Mouse (Mus musculus) heart, embryonic 11.5 days (tissue): ENCODE data around the gene Vcam1. TPM values are rescaled to one million over a fixed set of nuclear protein-coding genes. Genes with fewer than 3 reads are reported as not detected.
A peak's percentile ranks its signal among the peaks of the same experiment; 100 is the strongest.

Experiments used
- ATAC-seq: fragments of 200-750 bp; cut with Nextera tagmentation; replicated peaks from 2 replicates; pipeline ENCODE4 v1.8.0; 2017; ENCODE audit warnings: moderate library complexity; ENCODE audit not compliant: insufficient number of reproducible peaks, low FRiP score, low TSS enrichment
- H3K27ac ChIP-seq: fragments of 300-500 bp; sonication (generic); 2 replicates; pipeline ENCODE4 v1.5.1; 2014; ENCODE audit warnings: mild to moderate bottlenecking, low read depth, low read length
- H3K27me3 ChIP-seq: fragments of 300-500 bp; sonication (generic); 2 replicates; pipeline ENCODE4 v1.6.1; 2014; ENCODE audit warnings: mild to moderate bottlenecking, low read length, mixed read lengths; ENCODE audit not compliant: control insufficient read depth, insufficient read depth
- H3K36me3 ChIP-seq: fragments of 300-500 bp; sonication (generic); 2 replicates; pipeline ENCODE4 v1.6.1; 2014; ENCODE audit warnings: mild to moderate bottlenecking, low read length, moderate library complexity, mixed read lengths; ENCODE audit not compliant: control insufficient read depth, insufficient read depth
- H3K4me1 ChIP-seq: fragments of 300-500 bp; sonication (generic); 2 replicates; pipeline ENCODE4 v1.6.1; 2014; ENCODE audit warnings: low read length; ENCODE audit not compliant: control insufficient read depth, insufficient read depth
- H3K4me2 ChIP-seq: fragments of 300-500 bp; sonication (generic); 2 replicates; pipeline ENCODE4 v1.6.1; 2014; ENCODE audit warnings: mild to moderate bottlenecking, moderate library complexity
- H3K4me3 ChIP-seq: fragments of 300-500 bp; sonication (generic); 2 replicates; pipeline ENCODE4 v1.5.1; 2014; ENCODE audit warnings: low read depth, low read length
- H3K9ac ChIP-seq: fragments of 300-500 bp; sonication (generic); 2 replicates; pipeline ENCODE4 v1.6.1; 2014; ENCODE audit warnings: mild to moderate bottlenecking, low read depth, low read length, moderate library complexity
- H3K9me3 ChIP-seq: fragments of 300-500 bp; sonication (generic); replicated peaks from 2 replicates; pipeline ENCODE4 v1.6.1; 2016; ENCODE audit warnings: low read length; ENCODE audit not compliant: control insufficient read depth
- WGBS: fragments of 180-500 bp; shearing (Covaris S2); extraction: QIAGEN DNeasy Blood & Tissue Kit; methylation state at CpG from one replicate; pipeline ENCODE4 v1.1.7; 2014; ENCODE audit not compliant: insufficient replicate concordance; 5-methylcytosine and 5-hydroxymethylcytosine counted together
- polyA plus RNA-seq: library from polyadenylated mRNA; unstranded; fragments of >200 nt; fragmentation: Nextera tagmentation; extraction: Ambion mirVana; gene quantifications from 2 replicates; pipeline ENCODE4 v1.2.1, GENCODE M21; 2014

Vcam1 gene
- polyA plus RNA-seq, 1 experiment from 2014 or later, result 60.9 TPM

DNA sequence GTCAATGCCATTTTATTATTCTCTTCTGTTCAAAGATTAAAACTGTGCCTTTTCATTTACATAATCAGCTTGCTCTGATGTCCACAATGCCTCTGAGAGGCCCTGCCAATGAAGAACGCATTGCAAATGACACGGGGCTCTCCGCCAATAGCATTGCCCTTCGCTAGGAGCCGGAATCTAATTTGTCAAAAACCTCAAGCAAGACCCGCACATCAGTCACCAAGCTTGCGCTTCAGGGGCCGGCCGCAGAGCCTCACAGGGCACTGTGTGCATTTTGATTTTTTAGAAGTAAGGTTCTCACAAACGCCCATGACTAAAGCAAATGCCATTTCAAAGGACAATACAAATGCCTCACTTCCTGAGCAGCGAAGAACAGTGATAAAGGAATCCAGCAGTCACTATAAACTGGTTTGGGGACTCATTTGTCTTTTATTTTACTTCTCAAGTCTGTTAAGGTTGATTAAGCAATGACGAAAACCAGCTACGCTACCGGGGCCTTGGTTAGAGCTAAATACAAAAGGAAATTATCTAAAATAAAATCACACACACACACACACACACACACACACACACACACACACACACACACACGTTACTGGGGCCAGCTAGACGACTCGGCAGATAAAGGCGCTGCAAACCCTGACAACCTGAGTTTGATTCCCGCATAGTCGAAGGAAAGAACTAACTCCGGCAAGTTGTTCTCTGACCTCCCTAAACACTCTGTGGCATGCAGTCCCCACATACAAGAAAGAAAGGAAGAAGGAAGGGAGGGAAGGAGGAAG is 24.4 kb downstream of the Vcam1 start:
- Histone ChIP-seq H3K4me3 (peak overlapping the region; percentile 22; the same call in 1 of the 2 replicates), H3K4me2 (peak overlapping the region; percentile 64), H3K27ac (no peak overlapping the region), H3K9me3 (no peaks in the 10 kb centered on the region), H3K36me3 (no peaks in the 10 kb centered on the region), H3K4me1 (no peaks in the 10 kb centered on the region), H3K27me3 (no peaks in the 10 kb centered on the region), H3K9ac (peak overlapping the region; percentile 34; the same call in 1 of the 2 replicates)
- peak; percentile 63 for ATAC-seq
- 15% methylated on average over 21 of the region's 21 CpGs for WGBS

DNA sequence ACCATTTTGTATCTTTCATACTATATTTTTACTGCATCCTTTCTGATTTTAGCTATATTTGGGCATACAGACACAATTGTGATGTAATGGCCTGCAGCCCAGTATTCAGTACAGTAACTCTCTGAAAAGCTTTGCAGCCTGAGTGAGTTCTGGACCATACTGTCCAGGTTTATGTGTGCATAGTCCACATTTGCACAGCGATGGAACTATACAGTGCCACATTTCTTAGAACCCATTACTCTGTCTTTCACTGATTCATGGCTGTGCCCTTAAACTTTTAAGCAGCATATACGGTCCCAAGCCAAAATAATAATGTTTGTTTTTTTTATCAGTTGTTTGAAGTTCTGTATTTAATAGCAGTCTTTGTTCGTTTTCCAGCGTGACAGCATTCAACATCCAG is 25.2 kb downstream of the Vcam1 start:
- Histone ChIP-seq H3K4me3 (no peak overlapping the region), H3K27me3 (no peaks in the 10 kb centered on the region), H3K4me1 (no peaks in the 10 kb centered on the region), H3K4me2 (no peak overlapping the region), H3K9ac (no peak overlapping the region), H3K36me3 (no peaks in the 10 kb centered on the region), H3K9me3 (no peaks in the 10 kb centered on the region), H3K27ac (no peak overlapping the region)
- ATAC-seq, result no peak
- WGBS, result 70% methylated on average over 4 of the region's 4 CpGs

DNA sequence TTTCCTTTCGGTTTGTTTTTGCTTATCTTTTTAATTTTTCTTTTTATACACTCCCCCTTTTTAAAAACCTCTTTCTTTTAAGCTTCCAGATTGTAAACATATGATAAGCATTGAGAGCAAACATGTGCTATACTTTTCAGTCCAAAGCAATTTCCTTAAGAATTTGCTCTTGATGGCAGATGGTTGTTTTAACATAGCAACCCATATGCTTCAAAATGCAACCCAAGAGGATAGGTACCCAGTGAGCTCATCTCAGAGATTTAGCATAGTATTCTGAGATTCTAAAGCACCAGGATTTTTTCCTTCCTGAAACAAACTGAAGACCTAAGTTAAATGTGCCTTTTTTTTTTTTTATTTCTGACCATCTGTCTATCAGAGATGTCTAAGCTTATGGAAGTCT is 28.6 kb downstream of the Vcam1 start:
- Histone ChIP-seq H3K4me2 (no peak overlapping the region), H3K4me1 (no peaks in the 10 kb centered on the region), H3K9me3 (no peaks in the 10 kb centered on the region), H3K9ac (no peak overlapping the region), H3K27me3 (no peaks in the 10 kb centered on the region), H3K4me3 (no peak overlapping the region), H3K27ac (no peak overlapping the region), H3K36me3 (no peaks in the 10 kb centered on the region)
- WGBS, result 62% methylated on average over 1 of the region's 1 CpGs
- no peak for ATAC-seq

DNA sequence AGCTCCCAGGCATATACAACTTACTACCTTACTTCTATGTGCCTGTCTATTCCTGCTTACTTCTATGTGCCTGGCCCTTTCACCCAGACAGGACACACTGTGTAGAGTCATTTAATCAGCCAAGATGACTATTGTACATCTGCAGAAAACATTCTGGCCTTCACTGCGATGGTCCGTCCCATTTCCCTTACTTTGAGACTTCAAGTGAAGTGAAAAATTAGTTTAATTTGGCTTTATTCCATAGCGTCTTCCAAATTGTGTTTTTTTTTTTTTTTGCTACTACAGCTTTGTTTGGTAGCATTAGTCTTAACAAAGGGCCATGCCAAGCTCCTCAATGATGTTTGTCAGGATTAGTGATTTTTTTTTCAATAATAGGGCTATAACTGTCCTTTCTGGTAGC is 33.6 kb downstream of the Vcam1 start:
- Histone ChIP-seq H3K4me2 (no peak overlapping the region), H3K4me1 (no peaks in the 10 kb centered on the region), H3K9ac (no peak overlapping the region), H3K27ac (no peak overlapping the region), H3K36me3 (no peaks in the 10 kb centered on the region), H3K9me3 (no peaks in the 10 kb centered on the region), H3K4me3 (no peak overlapping the region), H3K27me3 (no peaks in the 10 kb centered on the region)
- ATAC-seq, result no peak
- 87% methylated on average over 3 of the region's 3 CpGs for WGBS

DNA sequence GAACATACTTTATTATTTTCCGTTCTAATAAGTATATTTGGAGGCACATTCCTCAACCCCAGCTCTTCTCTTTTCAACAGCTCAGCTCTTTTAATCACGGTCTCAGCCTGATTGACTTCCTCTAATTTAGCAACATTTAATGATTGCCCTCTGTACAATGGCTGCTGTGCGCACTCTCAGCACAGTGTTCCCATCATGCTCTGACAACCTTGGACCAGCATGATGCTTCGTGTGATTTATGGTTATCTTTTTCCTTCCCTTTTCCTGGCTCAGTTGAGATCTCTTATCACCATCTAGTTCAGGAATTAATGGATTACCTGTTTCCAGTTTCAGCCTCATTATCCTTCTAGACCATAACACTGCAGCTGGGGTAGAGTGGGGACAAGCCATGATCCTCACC is 34.2 kb downstream of the Vcam1 start:
- H3K27me3 ChIP-seq, result no peaks in the 10 kb centered on the region
- H3K9ac ChIP-seq, result no peak overlapping the region
- no peaks in the 10 kb centered on the region for H3K36me3 ChIP-seq
- H3K9me3 ChIP-seq, result no peaks in the 10 kb centered on the region
- H3K4me3 ChIP-seq, result no peak overlapping the region
- 82% methylated on average over 4 of the region's 4 CpGs for WGBS
- no peak for ATAC-seq
- no peak overlapping the region for H3K4me2 ChIP-seq
- no peaks in the 10 kb centered on the region for H3K4me1 ChIP-seq
- no peak overlapping the region for H3K27ac ChIP-seq

DNA sequence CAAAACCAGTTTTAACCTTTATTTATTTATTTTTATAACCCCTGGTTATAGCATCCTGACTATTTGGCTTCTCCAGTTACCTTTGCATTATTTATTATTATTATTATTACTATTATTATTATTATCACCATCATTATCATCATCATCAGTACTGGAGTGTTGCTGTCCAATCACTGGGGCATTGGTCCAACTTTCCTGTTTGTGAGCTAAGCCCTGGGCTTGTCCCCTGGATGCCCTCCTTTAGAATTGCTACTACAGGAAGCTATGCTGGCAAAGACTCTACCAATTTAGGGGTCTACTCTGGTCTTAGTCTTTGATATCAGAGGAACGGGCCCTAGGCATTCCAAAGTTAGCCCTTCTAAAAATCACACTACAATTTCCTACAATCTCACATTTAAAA is 34.6 kb downstream of the Vcam1 start:
- no peaks in the 10 kb centered on the region for H3K36me3 ChIP-seq
- H3K9ac ChIP-seq, result no peak overlapping the region
- no peaks in the 10 kb centered on the region for H3K9me3 ChIP-seq
- H3K4me3 ChIP-seq, result no peak overlapping the region
- no peak overlapping the region for H3K27ac ChIP-seq
- no peaks in the 10 kb centered on the region for H3K4me1 ChIP-seq
- H3K27me3 ChIP-seq, result no peaks in the 10 kb centered on the region
- 69% methylated on average over 1 of the region's 1 CpGs for WGBS
- H3K4me2 ChIP-seq, result no peak overlapping the region
- ATAC-seq, result no peak

DNA sequence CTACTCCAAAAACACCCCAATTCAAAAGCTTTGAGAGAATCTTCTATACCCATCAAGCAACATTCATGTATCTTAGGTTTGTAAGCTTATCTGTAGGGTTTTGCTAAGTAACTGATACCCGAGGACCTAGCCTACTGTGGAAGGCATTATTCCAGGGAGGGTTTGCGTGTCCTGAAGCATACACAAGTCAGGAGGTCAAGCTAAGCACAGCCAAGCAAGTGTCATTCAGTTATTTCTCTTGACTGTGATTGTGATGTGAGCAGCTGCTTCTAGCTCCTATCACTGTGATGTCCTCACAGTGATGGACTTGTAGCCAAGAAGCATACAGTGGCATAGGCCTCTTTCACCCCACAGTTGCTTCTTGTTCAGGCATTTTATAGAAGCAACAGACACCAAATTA is 35.2 kb downstream of the Vcam1 start:
- H3K27ac ChIP-seq, result no peak overlapping the region
- no peaks in the 10 kb centered on the region for H3K27me3 ChIP-seq
- WGBS, result 70% methylated on average over 2 of the region's 2 CpGs
- no peaks in the 10 kb centered on the region for H3K4me1 ChIP-seq
- H3K4me2 ChIP-seq, result no peak overlapping the region
- ATAC-seq, result no peak
- H3K36me3 ChIP-seq, result no peaks in the 10 kb centered on the region
- no peaks in the 10 kb centered on the region for H3K9me3 ChIP-seq
- H3K4me3 ChIP-seq, result no peak overlapping the region
- no peak overlapping the region for H3K9ac ChIP-seq

DNA sequence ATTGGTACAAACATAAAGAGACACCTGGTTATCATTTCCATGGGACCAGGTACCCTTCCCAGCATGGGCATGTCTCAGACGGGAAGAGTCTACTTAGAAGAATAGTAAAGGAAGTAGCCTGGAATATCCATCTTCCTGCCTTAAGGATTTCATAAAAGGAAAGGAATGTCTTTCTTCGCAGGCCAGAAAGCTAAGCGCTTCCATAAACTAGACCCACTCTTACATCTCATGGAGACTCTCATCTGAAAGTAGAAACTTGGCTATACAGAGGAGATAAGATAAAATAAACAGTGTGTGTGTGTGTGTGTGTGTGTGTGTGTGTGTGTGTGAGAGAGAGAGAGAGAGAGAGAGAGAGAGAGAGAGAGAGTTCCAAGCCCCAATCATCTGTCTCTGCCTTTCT is 36.9 kb downstream of the Vcam1 start:
- H3K9ac ChIP-seq, result no peak overlapping the region
- ATAC-seq, result no peak
- peaks cover 8% of the 10 kb centered on the region for H3K9me3 ChIP-seq
- no peaks in the 10 kb centered on the region for H3K4me1 ChIP-seq
- H3K4me3 ChIP-seq, result no peak overlapping the region
- no peak overlapping the region for H3K27ac ChIP-seq
- H3K36me3 ChIP-seq, result no peaks in the 10 kb centered on the region
- no peak overlapping the region for H3K4me2 ChIP-seq
- no peaks in the 10 kb centered on the region for H3K27me3 ChIP-seq
- WGBS, result 70% methylated on average over 3 of the region's 3 CpGs

DNA sequence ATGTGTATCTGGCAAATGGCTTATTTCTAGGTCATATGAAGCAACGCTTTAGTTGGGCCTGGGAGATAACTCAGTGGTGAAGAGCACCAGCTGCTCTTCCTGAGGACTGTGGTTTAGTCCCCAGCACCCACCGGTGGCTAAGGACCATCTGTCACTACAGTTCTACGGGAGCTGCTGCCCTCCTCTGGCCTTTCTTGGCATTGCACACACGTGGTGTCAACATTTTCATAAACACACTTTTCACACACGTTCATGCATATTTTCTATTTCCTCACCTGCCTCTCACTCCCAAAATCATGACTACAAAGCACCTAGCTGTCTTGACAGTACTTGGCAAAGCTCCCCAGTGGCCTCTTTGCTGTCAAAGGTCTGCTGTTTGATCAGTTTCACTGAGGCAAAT is 37.8 kb downstream of the Vcam1 start:
- no peak for ATAC-seq
- H3K27me3 ChIP-seq, result no peaks in the 10 kb centered on the region
- peaks cover 8% of the 10 kb centered on the region for H3K9me3 ChIP-seq
- H3K4me2 ChIP-seq, result no peak overlapping the region
- no peak overlapping the region for H3K9ac ChIP-seq
- H3K36me3 ChIP-seq, result no peaks in the 10 kb centered on the region
- no peaks in the 10 kb centered on the region for H3K4me1 ChIP-seq
- 85% methylated on average over 5 of the region's 5 CpGs for whole genome bisulfite sequencing
- H3K27ac ChIP-seq, result no peak overlapping the region
- no peak overlapping the region for H3K4me3 ChIP-seq
